Mouse (Mus musculus) MEL (cell line): ENCODE measurements at regions not wholly inside any gene's neighbourhood (a gene's known extent, or its start where the extent isn't known, plus 50 kb on each side); places are given as distances from the start of the nearest gene placed in this dataset.

Experiments
- DNase-seq: peaks from one replicate; pipeline ENCODE4 v3.0.0; 2011; ENCODE audit warnings: low read depth, low spot score
- H3K27ac ChIP-seq: 2 replicates; pipeline ENCODE4 v1.5.1; 2012; ENCODE audit warnings: low read depth, mild to moderate bottlenecking, control low read depth, low read length, moderate library complexity; ENCODE audit not compliant: control insufficient read depth
- H3K27me3 ChIP-seq, 2 experiments: fragments of 150-350 bp in 1 of 2; sonication (generic) in 1 of 2; 2 replicates each; pipeline ENCODE4 v1.6.1; 2012; ENCODE audit warnings: low read length in 2 of 2, mild to moderate bottlenecking in 2 of 2, improper control_type of control experiment in 1 of 2, moderate library complexity in 1 of 2; ENCODE audit not compliant: insufficient read depth in 2 of 2, control insufficient read depth in 1 of 2
- H3K36me3 ChIP-seq, 2 experiments: 2 replicates each; pipeline ENCODE4 v1.6.1; 2012 to 2014; ENCODE audit warnings: low read length in 2 of 2, improper control_type of control experiment in 1 of 2, inconsistent platforms in 1 of 2, mild to moderate bottlenecking in 1 of 2; ENCODE audit not compliant: insufficient read depth in 2 of 2, control insufficient read depth in 1 of 2
- H3K4me1 ChIP-seq, 2 experiments: fragments of 150-350 bp in 1 of 2; sonication (generic) in 1 of 2; 2 replicates each; pipeline ENCODE4 v1.6.1; 2012; ENCODE audit warnings: low read length in 2 of 2, improper control_type of control experiment in 1 of 2, mild to moderate bottlenecking in 1 of 2; ENCODE audit not compliant: insufficient read depth in 2 of 2, control insufficient read depth in 1 of 2
- H3K4me3 ChIP-seq, 2 experiments: fragments of 150-350 bp in 1 of 2; sonication (generic) in 1 of 2; 2 replicates each; pipeline ENCODE4 v1.5.1; 2012; ENCODE audit warnings: low read depth in 2 of 2, low read length in 2 of 2, mild to moderate bottlenecking in 2 of 2, moderate library complexity in 2 of 2, control low read depth in 1 of 2, improper control_type of control experiment in 1 of 2; ENCODE audit not compliant: control insufficient read depth in 1 of 2, insufficient read depth in 1 of 2
- H3K79me2 ChIP-seq: 2 replicates; pipeline ENCODE4 v1.6.1; 2012; ENCODE audit warnings: mild to moderate bottlenecking, low read length, moderate library complexity; ENCODE audit not compliant: control insufficient read depth, poor library complexity, insufficient read depth
- H3K9ac ChIP-seq: 2 replicates; pipeline ENCODE4 v1.6.1; 2012; ENCODE audit warnings: low read depth, mild to moderate bottlenecking, control low read depth, low read length, moderate library complexity; ENCODE audit not compliant: control insufficient read depth, poor library complexity, severe bottlenecking
- H3K9me3 ChIP-seq: fragments of 150-350 bp; sonication (generic); replicated peaks from 2 replicates; pipeline ENCODE4 v1.6.1; 2012; ENCODE audit warnings: mild to moderate bottlenecking, low read length, improper control_type of control experiment, moderate library complexity; ENCODE audit not compliant: insufficient read depth
- CHD2 ChIP-seq: IDR thresholded peaks from 2 replicates; pipeline ENCODE4 v1.6.1; 2011; ENCODE audit warnings: low read length, improper control_type of control experiment
- E2F4 ChIP-seq: IDR thresholded peaks from 2 replicates; pipeline ENCODE4 v1.6.1; 2011; ENCODE audit warnings: low read depth, low read length, improper control_type of control experiment, borderline replicate concordance
- EP300 ChIP-seq, 2 experiments: IDR thresholded peaks; 2 replicates each; pipeline ENCODE4 v1.6.1; 2011; ENCODE audit warnings: improper control_type of control experiment in 2 of 2, low read length in 2 of 2, low read depth in 1 of 2, mild to moderate bottlenecking in 1 of 2
- ETS1 ChIP-seq: IDR thresholded peaks from 2 replicates; pipeline ENCODE4 v1.6.1; 2012; ENCODE audit warnings: low read depth, mild to moderate bottlenecking, inconsistent platforms, low read length, improper control_type of control experiment, moderate library complexity
- GATA1 ChIP-seq: IDR thresholded peaks from 2 replicates; pipeline ENCODE4 v1.6.1; 2011; ENCODE audit warnings: low read depth, low read length, improper control_type of control experiment
- MAFK ChIP-seq: IDR thresholded peaks from 2 replicates; pipeline ENCODE4 v1.6.1; 2011; ENCODE audit warnings: low read depth, mild to moderate bottlenecking, low read length, improper control_type of control experiment, borderline replicate concordance
- MAX ChIP-seq: IDR thresholded peaks from 2 replicates; pipeline ENCODE4 v1.6.1; 2011; ENCODE audit warnings: low read length, improper control_type of control experiment
- MAZ ChIP-seq: IDR thresholded peaks from 2 replicates; pipeline ENCODE4 v1.6.1; 2012; ENCODE audit warnings: low read depth, mild to moderate bottlenecking, inconsistent platforms, low read length, improper control_type of control experiment
- NELFE ChIP-seq: IDR thresholded peaks from 2 replicates; pipeline ENCODE4 v1.6.1; 2011; ENCODE audit warnings: low read depth, low read length, improper control_type of control experiment
- RAD21 ChIP-seq: IDR thresholded peaks from 2 replicates; pipeline ENCODE4 v1.6.1; 2011; ENCODE audit warnings: mild to moderate bottlenecking, low read depth, low read length, improper control_type of control experiment
- TBP ChIP-seq: IDR thresholded peaks from 2 replicates; pipeline ENCODE4 v1.8.0; 2011; ENCODE audit warnings: low read depth, low read length, improper control_type of control experiment
- TCF12 ChIP-seq: IDR thresholded peaks from 2 replicates; pipeline ENCODE4 v1.6.1; 2014; ENCODE audit warnings: low read depth, mild to moderate bottlenecking, inconsistent platforms, low read length, improper control_type of control experiment, moderate library complexity
- ZNF384 ChIP-seq: IDR thresholded peaks from 2 replicates; pipeline ENCODE4 v1.6.1; 2012; ENCODE audit warnings: low read depth, mild to moderate bottlenecking, inconsistent platforms, low read length, improper control_type of control experiment

DNA sequence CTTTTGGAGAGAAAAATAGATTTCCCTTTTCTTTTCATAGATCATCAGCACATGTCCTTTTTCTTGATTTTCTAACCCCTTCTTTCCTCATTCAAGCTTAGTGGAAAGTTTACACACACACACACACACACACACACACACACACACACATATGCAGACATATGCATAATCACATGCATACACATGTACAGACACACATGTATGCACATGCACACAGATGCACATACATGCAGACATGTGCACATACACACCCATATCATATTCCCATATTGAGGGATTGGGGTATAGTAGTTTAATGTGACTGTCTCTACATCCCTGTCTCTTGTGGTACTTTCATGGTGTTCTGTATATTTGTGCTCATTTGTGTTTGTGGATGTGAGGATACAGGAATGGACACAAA, 432.0 kb upstream of the Epha5 start:
- Histone ChIP-seq H3K4me3 (no peak overlapping the region), H3K4me1 (no peaks in the 10 kb centered on the region), H3K9me3 (no peaks in the 10 kb centered on the region), H3K36me3 (no peaks in the 10 kb centered on the region), H3K9ac (no peak overlapping the region), H3K27ac (no peak overlapping the region), H3K27me3 (no peaks in the 10 kb centered on the region), H3K79me2 (no peaks in the 10 kb centered on the region)
- no peak for DNase-seq
- TF ChIP-seq EP300 (IDR thresholded peaks at IDR 0.05; ENCODE audit: low read depth in 1 of 2, low read length in 2 of 2) (no peak), ETS1 (no peak), ZNF384 (no peak)
- TF ChIP-seq, all 39 proteins: peak for 0

DNA sequence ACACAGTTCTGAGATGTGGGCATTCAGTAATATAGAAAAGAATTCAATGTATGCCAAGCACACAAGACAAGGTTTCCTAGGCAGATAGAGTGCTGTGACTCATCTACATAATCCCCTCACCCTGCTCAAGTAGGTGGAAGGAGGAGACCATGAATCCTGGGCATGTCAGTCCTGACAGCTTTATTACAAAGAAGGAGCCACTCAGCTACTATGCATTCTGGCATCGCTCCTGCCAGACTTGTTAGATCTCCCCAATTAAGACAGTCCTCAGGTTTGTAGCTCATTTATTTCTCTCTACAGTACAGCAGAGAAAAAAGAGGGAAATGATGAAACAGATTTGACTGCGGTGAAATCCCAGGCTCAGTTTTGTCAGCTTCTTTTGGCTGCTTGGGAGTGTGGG, 431.6 kb upstream of the Epha5 start:
- Histone ChIP-seq H3K36me3 (no peaks in the 10 kb centered on the region), H3K27ac (no peak overlapping the region), H3K4me3 (no peak overlapping the region), H3K79me2 (no peaks in the 10 kb centered on the region), H3K9ac (no peak overlapping the region), H3K27me3 (no peaks in the 10 kb centered on the region), H3K4me1 (no peaks in the 10 kb centered on the region), H3K9me3 (no peaks in the 10 kb centered on the region)
- TF ChIP-seq MAZ = no peak
- no peak for TF ChIP-seq RAD21
- TF ChIP-seq CHD2 = no peak
- TF ChIP-seq GATA1 = no peak
- no peak for TF ChIP-seq TBP
- no peak for TF ChIP-seq MAFK
- TF ChIP-seq MAX = no peak
- no peak for TF ChIP-seq E2F4
- TF ChIP-seq NELFE = no peak
- no peak for DNase-seq

DNA sequence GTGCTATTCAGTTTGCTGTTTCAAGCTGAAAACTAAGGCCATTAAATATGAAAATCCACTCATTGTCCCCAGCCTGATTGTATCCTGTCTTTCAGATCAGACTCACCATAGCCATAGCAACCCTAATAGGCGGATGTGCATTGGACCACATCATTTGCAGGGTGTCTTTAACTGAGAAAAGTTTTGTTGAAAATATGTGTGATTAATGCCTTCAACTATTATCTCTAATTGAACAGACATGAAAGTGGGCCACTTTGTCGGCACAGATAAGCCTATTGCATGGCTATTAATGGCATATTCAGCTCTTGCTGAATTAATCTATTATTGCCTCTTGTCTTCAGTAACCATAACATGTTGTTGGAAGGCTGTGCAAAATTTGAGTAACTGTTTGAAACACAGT, 394.3 kb upstream of the Epha5 start:
- Histone ChIP-seq H3K4me1 (no peaks in the 10 kb centered on the region), H3K36me3 (no peaks in the 10 kb centered on the region), H3K27ac (no peak overlapping the region), H3K27me3 (no peaks in the 10 kb centered on the region), H3K79me2 (no peaks in the 10 kb centered on the region)
- TF ChIP-seq TBP = no peak
- peak; percentile 13; the same call in 1 of the 2 replicates for TF ChIP-seq TCF12
- TF ChIP-seq, all 39 proteins: peak for 1
- Histone ChIP-seq H3K9ac (no peak overlapping the region), H3K9me3 (no peaks in the 10 kb centered on the region), H3K4me3 (no peak overlapping the region)
- DNase-seq = no peak
